26 mouse cellular contexts compared by ENCODE assay signal in genomic region chr7:117571131-117571530, GRCm38 (mm10).
DNase-seq lines count a peak whose midpoint lies in the region; ATAC-seq and TF ChIP-seq lines count a peak whose summit lies in the region.
"Had no signal": no experiment of that assay in that cellular context is flagged by ENCODE, and none has a peak within 500 bp of the region (broad histone marks: within the 10 kb centered on the region; RNA-seq: fewer than 3 reads in every experiment).

No protein-coding gene starts in this region.

- H3K27ac ChIP-seq in intestine, embryonic 15.5 days, result no peak overlapping the region
- no peak overlapping the region for H3K27ac ChIP-seq in intestine, postnatal 0 days (ENCODE audit: low read depth, low read length)
- no peak overlapping the region for H3K27ac ChIP-seq in lung, postnatal 0 days (ENCODE audit: low read length)
- H3K27ac ChIP-seq: hindbrain, embryonic 14.5 days; left cerebral cortex, adult 2 months; limb, embryonic 12.5 days; liver, embryonic 15.5 days; lung, embryonic 15.5 days; midbrain, embryonic 13.5 days had no signal

- H3K4me3 ChIP-seq in intestine, embryonic 15.5 days (replicated peaks), result no peak overlapping the region
- H3K4me3 ChIP-seq in intestine, postnatal 0 days (ENCODE audit: low read depth, low read length), result no peak overlapping the region
- no peak overlapping the region for H3K4me3 ChIP-seq in lung, postnatal 0 days (ENCODE audit: low read depth, low read length)
- H3K4me3 ChIP-seq: heart, embryonic 12.5 days; left cerebral cortex, adult 2 months; limb, embryonic 12.5 days; liver, embryonic 15.5 days; lung, embryonic 15.5 days; megakaryocyte, embryonic 14.5 days; midbrain, embryonic 13.5 days had no signal

- no peak overlapping the region for H3K9ac ChIP-seq in intestine, embryonic 15.5 days
- no peak overlapping the region for H3K9ac ChIP-seq in intestine, postnatal 0 days (ENCODE audit: low read depth, low read length)
- H3K9ac ChIP-seq in lung, postnatal 0 days (replicated peaks; ENCODE audit: low read depth), result no peak overlapping the region
- H3K9ac ChIP-seq: heart, embryonic 12.5 days; hindbrain, embryonic 14.5 days; limb, embryonic 12.5 days; liver, embryonic 15.5 days; lung, embryonic 15.5 days; midbrain, embryonic 13.5 days had no signal

- WGBS in intestine, embryonic 15.5 days, result 75% methylated on average over 2 of the region's 2 CpGs
- WGBS in intestine, postnatal 0 days, result 64% methylated on average over 2 of the region's 2 CpGs
- 77% methylated on average over 2 of the region's 2 CpGs for WGBS in lung, postnatal 0 days

- H3K27me3 ChIP-seq in intestine, embryonic 15.5 days (replicated peaks), result no peaks in the 10 kb centered on the region
- no peaks in the 10 kb centered on the region for H3K27me3 ChIP-seq in intestine, postnatal 0 days (replicated peaks; ENCODE audit: control insufficient read depth, insufficient read depth, low read length)
- no peaks in the 10 kb centered on the region for H3K27me3 ChIP-seq in lung, postnatal 0 days (replicated peaks; ENCODE audit: insufficient read depth, low read length)
- H3K27me3 ChIP-seq: heart, embryonic 12.5 days; limb, embryonic 12.5 days; liver, embryonic 15.5 days; lung, embryonic 15.5 days; megakaryocyte, embryonic 14.5 days had no signal

- ATAC-seq in intestine, embryonic 15.5 days, result peak; percentile 9; the same call in 1 of the 2 replicates
- ATAC-seq in intestine, postnatal 0 days, result no peak
- ATAC-seq in lung, postnatal 0 days, result no peak
- ATAC-seq: inflammation-experienced regulatory T-cells, adult 6 months; midbrain, embryonic 13.5 days had no signal

- H3K4me1 ChIP-seq in intestine, embryonic 15.5 days (replicated peaks), result 0 out of 2 replicates have a peak, but pooled peaks cover 4% of the 10 kb centered on the region
- 0 out of 2 replicates have a peak, but pooled peaks cover 2% of the 10 kb centered on the region for H3K4me1 ChIP-seq in intestine, postnatal 0 days (replicated peaks; ENCODE audit: control insufficient read depth, insufficient read depth, low read length)
- H3K4me1 ChIP-seq in lung, postnatal 0 days (ENCODE audit: insufficient read depth, low read depth, low read length), result no peaks in the 10 kb centered on the region
- H3K4me1 ChIP-seq: liver, embryonic 15.5 days; lung, embryonic 15.5 days; megakaryocyte, embryonic 14.5 days had no signal

- H3K9me3 ChIP-seq in intestine, embryonic 15.5 days, result no peaks in the 10 kb centered on the region
- no peaks in the 10 kb centered on the region for H3K9me3 ChIP-seq in intestine, postnatal 0 days (ENCODE audit: control insufficient read depth)
- H3K9me3 ChIP-seq in lung, postnatal 0 days (ENCODE audit: low read length), result no peaks in the 10 kb centered on the region
- H3K9me3 ChIP-seq: heart, embryonic 12.5 days; limb, embryonic 12.5 days; liver, embryonic 15.5 days; lung, embryonic 15.5 days; megakaryocyte, embryonic 14.5 days; midbrain, embryonic 13.5 days had no signal

- H3K36me3 ChIP-seq in intestine, embryonic 15.5 days, result no peaks in the 10 kb centered on the region
- no peaks in the 10 kb centered on the region for H3K36me3 ChIP-seq in intestine, postnatal 0 days (ENCODE audit: control insufficient read depth, insufficient read depth)
- H3K36me3 ChIP-seq in lung, postnatal 0 days (ENCODE audit: insufficient read depth, low read length), result no peaks in the 10 kb centered on the region
- H3K36me3 ChIP-seq: heart, embryonic 12.5 days; limb, embryonic 12.5 days; liver, embryonic 15.5 days; lung, embryonic 15.5 days; midbrain, embryonic 13.5 days had no signal

- no peak overlapping the region for H3K4me2 ChIP-seq in intestine, embryonic 15.5 days (replicated peaks)
- no peak overlapping the region for H3K4me2 ChIP-seq in intestine, postnatal 0 days (replicated peaks; ENCODE audit: low read depth)
- no peak overlapping the region for H3K4me2 ChIP-seq in lung, postnatal 0 days (replicated peaks; ENCODE audit: low read depth, low read length)
- H3K4me2 ChIP-seq: heart, embryonic 12.5 days; hindbrain, embryonic 14.5 days; limb, embryonic 12.5 days; liver, embryonic 15.5 days; lung, embryonic 15.5 days; midbrain, embryonic 13.5 days had no signal

- TF ChIP-seq CTCF in intestine, postnatal 0 days (IDR thresholded peaks at IDR 0.05; ENCODE audit: low read depth), result no peak
- no peak for TF ChIP-seq CTCF in lung, postnatal 0 days (IDR thresholded peaks at IDR 0.05)

- DNase-seq in adrenal gland, adult (ENCODE audit: inconsistent age in 2 of 2, low spot score in 1 of 2), result peak; percentile 70 to 85
- DNase-seq in adrenal gland, postnatal 4 days (ENCODE audit: low spot score in 2 of 2), result no peak
- peak; percentile 75 for DNase-seq in adrenal gland, adult 2 months
- peak; percentile 58 to 60 for DNase-seq in adrenal gland, postnatal 36 days
- no peak for DNase-seq in lung, postnatal 0 days (ENCODE audit: low spot score)
- DNase-seq in heart, adult 9 months (ENCODE audit: low spot score in 2 of 2), result no peak
- DNase-seq: cerebellum, adult 9-10 months; cerebellum, postnatal 36 days; gastrocnemius, postnatal 25 days; heart, adult 11 months; heart, postnatal 4 days; kidney, postnatal 10 days; lung, postnatal 4 days; retina, postnatal 1 day; right cerebral cortex, postnatal 14 days had no signal

- TF ChIP-seq EP300 in lung, postnatal 0 days (IDR thresholded peaks at IDR 0.05), result no peak

Comparison
In these comparisons a context has a peak if more than half of its experiments do, and no peak if none do; other contexts are left out.
1. DNase-seq: peak in adrenal gland, adult (2 of 2), adrenal gland, adult 2 months (single experiment) and adrenal gland, postnatal 36 days (2 of 2); none in adrenal gland, postnatal 4 days (0 of 2), lung, postnatal 0 days (single experiment) and heart, adult 9 months (0 of 2).